Mouse (Mus musculus): ENCODE data around the gene Gm21861. TPM values are rescaled to one million over a fixed set of nuclear protein-coding genes. Genes with fewer than 3 reads are reported as not detected.

The Gm21861 gene
- not detected in 2 replicates for polyA plus RNA-seq (2015; fragmentation: Nextera tagmentation; extraction: Ambion mirVana)

DNA sequence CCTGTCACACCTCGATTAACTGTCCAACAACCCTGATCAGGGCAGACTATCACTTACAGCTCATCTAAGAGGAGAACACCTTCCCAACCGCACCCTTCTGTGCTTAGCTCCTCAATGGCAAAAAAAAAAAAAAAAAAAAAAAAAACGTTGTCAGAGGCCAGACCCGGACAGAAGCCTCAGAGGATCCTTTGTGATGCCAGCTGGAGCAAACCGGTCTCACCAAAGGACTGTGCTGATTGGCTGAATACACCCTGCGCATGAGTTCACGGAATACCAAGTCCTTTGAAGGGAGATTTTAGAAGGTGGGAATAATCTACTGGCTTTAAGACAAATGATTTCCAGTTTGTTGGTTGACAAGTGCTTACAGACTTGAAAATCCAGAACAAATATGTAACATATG is at the start of gene Gm21861:
Gm21861 (minus strand) TSS at position 101 of the 400 bp plus-strand sequence.

